Mouse (Mus musculus) kidney, embryonic 16.5 days (tissue): ENCODE data around the gene Lsamp. TPM values are rescaled to one million over a fixed set of nuclear protein-coding genes. Genes with fewer than 3 reads are reported as not detected.

ENCODE experiments used
- ATAC-seq: fragments of 200-750 bp; cut with Nextera tagmentation; 2 replicates; pipeline ENCODE4 v1.8.0; 2017; ENCODE audit warnings: moderate TSS enrichment; ENCODE audit not compliant: low FRiP score, low TSS enrichment
- H3K27ac ChIP-seq: fragments of 300-500 bp; sonication (generic); 2 replicates; pipeline ENCODE4 v1.5.1; 2014; ENCODE audit warnings: low read length
- H3K27me3 ChIP-seq: fragments of 300-500 bp; sonication (generic); 2 replicates; pipeline ENCODE4 v1.6.1; 2014; ENCODE audit warnings: low read length, control low read depth, mixed read lengths; ENCODE audit not compliant: insufficient read depth
- H3K36me3 ChIP-seq: fragments of 300-500 bp; sonication (generic); 2 replicates; pipeline ENCODE4 v1.6.1; 2014; ENCODE audit warnings: low read length, control low read depth, mixed read lengths; ENCODE audit not compliant: insufficient read depth
- H3K4me1 ChIP-seq: fragments of 300-500 bp; sonication (generic); 2 replicates; pipeline ENCODE4 v1.6.1; 2014; ENCODE audit warnings: low read length, control low read depth, mixed read lengths; ENCODE audit not compliant: insufficient read depth
- H3K4me2 ChIP-seq: fragments of 300-500 bp; sonication (generic); replicated peaks from 2 replicates; pipeline ENCODE4 v1.6.1; 2014; ENCODE audit warnings: low read depth, low read length
- H3K4me3 ChIP-seq: fragments of 300-500 bp; sonication (generic); 2 replicates; pipeline ENCODE4 v1.5.1; 2014; ENCODE audit warnings: mild to moderate bottlenecking, low read length
- H3K9ac ChIP-seq: fragments of 300-500 bp; sonication (generic); replicated peaks from 2 replicates; pipeline ENCODE4 v1.6.1; 2014; ENCODE audit warnings: low read length
- H3K9me3 ChIP-seq: fragments of 300-500 bp; sonication (generic); 2 replicates; pipeline ENCODE4 v1.6.1; 2016; ENCODE audit warnings: low read length, control low read depth
- WGBS: fragments of 180-500 bp; shearing (Covaris S2); extraction: QIAGEN DNeasy Blood & Tissue Kit; methylation state at CpG from one replicate; pipeline ENCODE4 v1.1.7; 2014; 5-methylcytosine and 5-hydroxymethylcytosine counted together
- polyA plus RNA-seq: library from polyadenylated mRNA; unstranded; fragments of >200 nt; fragmentation: Nextera tagmentation; extraction: Ambion mirVana; gene quantifications from 2 replicates; pipeline ENCODE4 v1.2.1, GENCODE M21; 2015

Lsamp gene
- polyA plus RNA-seq, 1 experiment from 2014 or later: 3.4 TPM

DNA sequence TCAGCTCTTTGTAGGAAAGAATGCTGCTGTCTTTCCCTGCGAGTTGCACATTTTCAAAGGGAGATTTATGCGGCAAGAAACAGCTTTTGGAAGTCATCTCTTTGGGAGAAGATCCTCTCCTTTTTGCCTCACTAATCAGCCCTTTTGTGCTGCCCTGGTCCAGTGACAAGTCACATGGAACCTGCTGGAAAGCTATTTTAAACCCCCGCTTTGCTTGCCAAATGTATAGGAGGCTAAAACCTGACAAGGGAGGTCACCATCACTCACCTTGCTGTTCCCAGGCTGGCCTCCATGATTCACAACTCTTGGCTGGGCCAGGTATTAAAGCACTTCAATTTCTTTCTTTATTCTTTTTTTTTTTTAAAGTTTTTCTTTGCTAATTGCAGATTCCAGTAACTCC, 1932.2 kb downstream of the Lsamp start:
- H3K4me3 ChIP-seq: no peak overlapping the region
- H3K27me3 ChIP-seq: no peaks in the 10 kb centered on the region
- H3K4me1 ChIP-seq: no peaks in the 10 kb centered on the region
- no peak overlapping the region for H3K9ac ChIP-seq
- no peaks in the 10 kb centered on the region for H3K36me3 ChIP-seq
- WGBS: 61% methylated on average over 3 of the region's 3 CpGs
- H3K4me2 ChIP-seq: no peak overlapping the region
- no peak for ATAC-seq
- H3K27ac ChIP-seq: no peak overlapping the region
- peaks cover 2% of the 10 kb centered on the region; the same call in 1 of the 2 replicates for H3K9me3 ChIP-seq

DNA sequence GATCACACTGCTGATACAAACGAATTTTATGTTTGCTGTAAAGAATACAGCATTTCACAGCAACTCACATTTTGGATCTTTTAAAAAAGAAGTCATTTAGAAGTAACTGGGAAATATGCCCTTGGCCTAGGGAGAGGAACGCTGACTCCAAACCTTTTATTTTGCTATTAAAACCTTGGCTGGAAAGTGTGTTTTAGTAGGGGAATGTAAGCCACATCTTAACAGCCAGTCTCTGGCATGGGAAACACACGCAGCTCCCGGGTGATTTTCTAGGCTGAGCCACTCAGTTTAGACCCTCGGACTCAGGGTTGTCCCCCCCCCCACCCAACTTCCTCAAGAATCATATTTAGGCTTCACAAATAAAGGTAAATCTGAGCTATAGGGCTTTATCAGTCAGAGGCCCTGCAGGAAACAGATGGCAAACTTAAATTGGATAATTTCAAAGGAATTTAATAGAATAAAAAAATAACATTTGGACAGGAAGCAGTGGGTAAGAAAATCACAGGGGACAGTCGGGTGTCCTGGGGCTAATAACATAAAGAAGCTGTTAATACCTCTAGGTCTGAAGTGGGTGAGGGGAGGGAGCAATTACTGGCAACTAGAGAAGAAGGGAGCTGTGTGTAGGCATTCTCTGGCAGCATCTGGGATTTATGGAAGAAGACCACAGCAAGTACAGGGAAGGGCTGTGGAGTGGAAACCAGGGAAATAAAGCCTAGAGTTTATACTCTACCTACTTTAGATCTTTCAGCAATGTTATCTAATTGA, 1933.1 kb downstream of the Lsamp start:
- Histone ChIP-seq H3K4me3 (no peak overlapping the region), H3K36me3 (no peaks in the 10 kb centered on the region), H3K9me3 (peaks cover 2% of the 10 kb centered on the region; the same call in 1 of the 2 replicates), H3K27me3 (no peaks in the 10 kb centered on the region), H3K27ac (no peak overlapping the region), H3K4me1 (no peaks in the 10 kb centered on the region), H3K4me2 (no peak overlapping the region), H3K9ac (no peak overlapping the region)
- ATAC-seq: no peak
- 51% methylated on average over 6 of the region's 6 CpGs for WGBS

DNA sequence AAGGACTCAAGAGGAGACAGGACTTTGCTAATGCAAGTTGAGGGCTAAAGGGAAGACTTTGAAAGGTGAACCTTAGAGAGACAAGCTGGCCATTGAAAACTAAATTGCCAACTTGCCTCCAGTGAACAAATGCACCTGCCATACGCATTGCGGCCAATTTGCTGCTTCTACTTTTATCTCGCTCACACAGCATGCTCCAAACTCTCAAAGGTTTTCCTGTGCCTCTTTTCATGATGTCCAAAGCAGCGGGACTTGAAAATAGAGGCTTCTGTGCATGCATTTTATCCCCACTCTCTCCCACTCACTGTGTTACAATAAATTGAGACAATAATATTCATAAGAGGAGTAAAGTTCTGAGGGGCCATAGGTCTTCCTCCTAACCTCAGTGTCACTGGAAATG, 1945.4 kb downstream of the Lsamp start:
- Histone ChIP-seq H3K9ac (no peak overlapping the region), H3K27ac (no peak overlapping the region), H3K4me2 (no peak overlapping the region), H3K36me3 (no peaks in the 10 kb centered on the region), H3K4me3 (no peak overlapping the region), H3K4me1 (no peaks in the 10 kb centered on the region), H3K27me3 (no peaks in the 10 kb centered on the region), H3K9me3 (no peaks in the 10 kb centered on the region; the same call in 1 of the 2 replicates)
- WGBS: 91% methylated on average over 4 of the region's 4 CpGs
- no peak for ATAC-seq

DNA sequence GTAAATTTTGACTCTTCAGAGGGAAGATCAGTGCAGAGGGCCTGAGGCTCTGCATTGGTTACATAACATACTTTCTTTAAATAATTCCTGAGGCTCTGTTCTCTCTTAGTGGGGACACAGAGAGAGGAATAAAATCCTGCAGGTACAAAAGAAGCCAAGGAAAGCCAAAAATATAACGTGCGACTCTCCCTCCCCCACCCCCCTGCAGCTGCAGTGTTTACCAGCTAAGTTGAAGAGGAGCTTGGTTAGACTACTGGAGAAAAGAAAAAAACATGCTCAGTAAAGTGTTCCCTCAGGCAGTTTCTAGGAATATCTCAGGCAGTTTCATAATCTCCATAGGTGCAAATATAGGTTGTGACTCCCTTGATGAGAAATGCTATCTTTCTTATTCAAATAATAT, 1951.5 kb downstream of the Lsamp start:
- 0 out of 2 replicates have a peak, but pooled peaks cover 3% of the 10 kb centered on the region for H3K4me1 ChIP-seq
- no peak overlapping the region for H3K9ac ChIP-seq
- ATAC-seq: no peak
- H3K36me3 ChIP-seq: no peaks in the 10 kb centered on the region
- H3K4me2 ChIP-seq: no peak overlapping the region
- no peaks in the 10 kb centered on the region for H3K27me3 ChIP-seq
- no peak overlapping the region for H3K4me3 ChIP-seq
- no peaks in the 10 kb centered on the region for H3K9me3 ChIP-seq
- no peak overlapping the region for H3K27ac ChIP-seq
- 72% methylated on average over 2 of the region's 2 CpGs for WGBS

DNA sequence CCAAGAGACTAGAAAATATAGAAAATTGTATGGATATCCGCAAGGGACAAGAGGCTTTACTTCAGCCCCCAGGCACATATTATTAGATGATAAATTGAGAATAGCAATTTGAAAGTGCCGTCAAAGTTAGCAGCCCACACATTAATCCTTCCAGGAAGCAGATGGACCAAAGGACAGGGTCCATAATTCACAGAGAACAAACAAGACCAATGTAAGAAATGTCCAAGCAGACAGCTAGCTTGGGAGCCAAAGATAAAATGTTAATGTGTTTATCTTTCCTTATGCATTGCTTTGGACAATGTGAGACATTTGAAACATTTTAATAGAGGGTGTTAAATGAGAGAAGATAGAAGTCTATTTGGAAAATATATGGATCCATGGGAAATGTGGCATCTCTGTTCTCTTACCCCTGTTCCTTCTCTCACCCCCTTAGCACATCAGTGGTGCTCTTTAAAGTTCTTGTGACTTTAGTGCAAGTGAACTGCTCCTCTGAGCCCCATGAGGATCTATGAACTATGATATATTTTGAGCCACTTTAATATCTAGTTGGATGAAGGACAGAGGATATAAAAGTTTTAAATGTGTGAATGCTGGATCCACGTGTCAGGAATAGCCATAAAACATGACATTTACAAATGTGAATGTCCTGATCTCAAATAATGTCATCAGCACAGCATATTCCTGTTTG, 1952.9 kb downstream of the Lsamp start:
- H3K4me2 ChIP-seq: no peak overlapping the region
- H3K4me3 ChIP-seq: no peak overlapping the region
- H3K27ac ChIP-seq: no peak overlapping the region
- H3K9me3 ChIP-seq: no peaks in the 10 kb centered on the region
- WGBS: 38% methylated on average over 3 of the region's 3 CpGs
- H3K27me3 ChIP-seq: no peaks in the 10 kb centered on the region
- no peak overlapping the region for H3K9ac ChIP-seq
- H3K4me1 ChIP-seq: 0 out of 2 replicates have a peak, but pooled peaks cover 3% of the 10 kb centered on the region
- no peaks in the 10 kb centered on the region for H3K36me3 ChIP-seq
- ATAC-seq: peak; percentile 74; the same call in 1 of the 2 replicates

DNA sequence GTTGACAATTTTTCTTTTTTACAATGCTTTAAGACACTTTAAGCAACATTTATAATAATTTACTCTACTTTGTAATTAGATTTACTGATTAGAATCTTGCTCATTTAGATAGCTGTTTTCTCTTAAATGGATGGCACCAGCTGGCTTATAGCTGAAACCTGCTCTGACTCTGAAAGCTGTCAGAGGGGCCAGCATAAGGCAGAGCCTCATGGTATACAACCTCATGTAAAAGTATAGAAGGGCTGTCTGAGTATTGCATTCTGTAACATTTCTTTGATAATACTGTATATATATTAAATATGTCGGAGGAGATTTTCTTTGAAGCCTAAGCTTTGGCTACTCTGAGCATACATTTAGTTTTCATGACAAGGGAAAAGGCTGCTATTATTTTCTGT, 1953.4 kb downstream of the Lsamp start:
- no peaks in the 10 kb centered on the region for H3K9me3 ChIP-seq
- H3K4me1 ChIP-seq: 0 out of 2 replicates have a peak, but pooled peaks cover 3% of the 10 kb centered on the region
- H3K27ac ChIP-seq: no peak overlapping the region
- ATAC-seq: peak; percentile 69; the same call in 1 of the 2 replicates
- H3K4me3 ChIP-seq: no peak overlapping the region
- H3K4me2 ChIP-seq: no peak overlapping the region
- WGBS: 62% methylated on average over 1 of the region's 1 CpGs
- no peaks in the 10 kb centered on the region for H3K27me3 ChIP-seq
- H3K36me3 ChIP-seq: no peaks in the 10 kb centered on the region
- no peak overlapping the region for H3K9ac ChIP-seq

DNA sequence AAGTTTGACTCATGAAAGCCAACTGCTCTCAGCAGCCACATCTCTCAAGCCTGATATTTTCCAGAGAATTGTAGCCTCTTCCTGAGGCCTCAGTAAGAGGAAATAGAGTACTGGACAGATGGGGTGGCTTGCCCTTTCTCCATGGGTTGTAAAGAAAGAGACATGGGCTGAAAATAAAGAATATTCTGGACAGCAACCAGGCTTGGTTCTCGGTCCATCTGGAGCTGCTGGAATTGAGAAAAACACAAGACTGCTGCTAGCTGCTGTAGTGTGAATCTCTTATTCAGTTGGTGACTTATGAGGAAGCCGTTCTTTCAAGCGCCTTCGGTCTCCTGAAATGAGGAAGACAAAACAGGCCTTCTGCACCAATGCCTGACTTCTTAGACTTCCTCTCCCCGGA, 1954.1 kb downstream of the Lsamp start:
- H3K27ac ChIP-seq: no peak overlapping the region
- no peaks in the 10 kb centered on the region for H3K9me3 ChIP-seq
- no peak overlapping the region for H3K4me2 ChIP-seq
- H3K27me3 ChIP-seq: no peaks in the 10 kb centered on the region
- 73% methylated on average over 5 of the region's 5 CpGs for WGBS
- H3K36me3 ChIP-seq: no peaks in the 10 kb centered on the region
- H3K4me3 ChIP-seq: no peak overlapping the region
- no peak overlapping the region for H3K9ac ChIP-seq
- 0 out of 2 replicates have a peak, but pooled peaks cover 3% of the 10 kb centered on the region for H3K4me1 ChIP-seq
- no peak for ATAC-seq

DNA sequence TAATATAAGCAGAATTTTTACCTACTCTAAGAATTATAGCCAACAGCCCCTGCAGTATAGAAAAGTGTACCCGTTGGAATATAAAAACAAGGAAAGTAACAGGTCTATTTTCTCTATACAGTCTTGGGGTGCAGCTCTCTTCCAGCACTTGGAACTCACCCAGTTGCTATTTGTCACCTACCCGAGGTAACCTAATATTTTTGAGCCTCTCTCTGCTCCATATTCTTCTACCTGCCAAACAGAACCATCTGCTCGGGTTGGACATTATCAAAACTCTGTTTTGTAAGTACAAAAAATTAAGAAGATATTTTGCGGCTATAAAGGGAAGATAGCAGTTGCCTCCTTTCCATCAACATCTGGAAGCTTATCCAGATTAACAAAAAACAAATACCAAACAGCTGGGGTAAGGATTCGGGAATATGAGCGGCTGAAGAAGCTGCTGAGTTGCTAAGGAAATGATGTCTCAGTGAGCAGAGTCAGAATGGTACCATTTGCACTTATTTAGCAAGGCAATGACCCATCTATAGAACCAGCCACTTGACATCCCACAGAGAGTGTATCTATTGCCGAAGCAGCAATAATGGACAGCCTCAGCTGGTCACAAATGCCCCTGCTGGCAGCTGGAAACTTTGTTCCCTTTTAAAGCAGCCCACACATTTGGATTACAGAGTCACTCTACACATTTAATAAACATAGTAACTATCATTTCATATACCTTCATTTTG, 1957.6 kb downstream of the Lsamp start:
- WGBS: 91% methylated on average over 7 of the region's 7 CpGs
- Histone ChIP-seq H3K4me2 (no peak overlapping the region), H3K27me3 (no peaks in the 10 kb centered on the region), H3K4me3 (no peak overlapping the region), H3K9ac (no peak overlapping the region), H3K4me1 (0 out of 2 replicates have a peak, but pooled peaks cover 3% of the 10 kb centered on the region), H3K9me3 (no peaks in the 10 kb centered on the region), H3K27ac (no peak overlapping the region), H3K36me3 (no peaks in the 10 kb centered on the region)
- ATAC-seq: no peak

DNA sequence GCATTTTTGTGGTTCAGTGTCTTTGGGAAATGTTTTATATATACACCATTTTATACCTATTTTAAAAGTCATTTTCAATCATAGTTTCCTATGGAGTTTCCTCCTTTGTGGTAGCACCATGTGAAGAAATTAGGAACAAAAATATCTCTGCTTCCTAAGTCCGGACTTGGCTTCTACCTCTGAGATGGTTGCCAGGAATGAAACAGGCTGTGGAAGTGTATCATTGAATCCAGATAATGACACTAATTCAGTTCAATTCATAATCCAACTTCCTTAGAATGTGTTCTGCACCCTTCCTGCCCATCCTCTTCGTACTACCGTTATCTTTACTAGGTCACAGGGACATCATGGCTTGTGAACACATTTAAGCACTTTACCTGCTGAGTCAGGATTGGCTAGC, 1973.7 kb downstream of the Lsamp start:
- H3K27ac ChIP-seq: no peak overlapping the region
- H3K4me3 ChIP-seq: no peak overlapping the region
- WGBS: 93% methylated on average over 3 of the region's 3 CpGs
- no peaks in the 10 kb centered on the region for H3K36me3 ChIP-seq
- no peak overlapping the region for H3K9ac ChIP-seq
- no peak for ATAC-seq
- no peak overlapping the region for H3K4me2 ChIP-seq
- peaks cover 6% of the 10 kb centered on the region; the same call in 1 of the 2 replicates for H3K9me3 ChIP-seq
- H3K4me1 ChIP-seq: no peaks in the 10 kb centered on the region
- no peaks in the 10 kb centered on the region for H3K27me3 ChIP-seq
